Mouse (Mus musculus) T-helper 1 cell (primary cell): ENCODE data around the gene Lyz1.
"Not testable (repeated sequence)": the region's sequence is repeated elsewhere in the genome, so short reads cannot be mapped to it uniquely, and the experiment has no call there.

Experiments used
- in situ Hi-C: fragments of 300-600 bp; cut with MboI, MseI; formaldehyde crosslinking; loops from one replicate; pipeline ENCODE4 v1.15.1; 2025; ENCODE audit warnings: high pct_unique_total_duplicates

The Lyz1 gene

GRCm38 (mm10) chr10:117292671-117293070 lies at the start of gene Lyz1:
TSS of gene Lyz1 (minus strand) at chr10:117292868.
- in situ Hi-C loops: no loop called here

GRCm38 (mm10) chr10:117342406-117342805 lies 49.7 kb upstream of the Lyz1 start:
- in situ Hi-C loops: no loop called here

- in situ Hi-C loops: no loop called here
Observed at GRCm38 (mm10) chr10:117341029-117341428, 48.4 kb upstream of the Lyz1 start.

GRCm38 (mm10) chr10:117339241-117339640 lies 46.6 kb upstream of the Lyz1 start:
- in situ Hi-C loops: loop anchor here (5.0 kb wide), 1 partner anchor 67 kb away; no protein-coding TSS in a partner anchor

- in situ Hi-C loops: loop anchor here (5.0 kb wide), 1 partner anchor 66 kb away; no protein-coding TSS in a partner anchor
Observed at GRCm38 (mm10) chr10:117337946-117338345, 45.3 kb upstream of the Lyz1 start.

GRCm38 (mm10) chr10:117335649-117336048 lies 43.0 kb upstream of the Lyz1 start:
- in situ Hi-C loops: loop anchor here (5.0 kb wide), 1 partner anchor 63 kb away; no protein-coding TSS in a partner anchor

- in situ Hi-C loops: no loop called here
Observed at GRCm38 (mm10) chr10:117330521-117330920, 37.9 kb upstream of the Lyz1 start.

GRCm38 (mm10) chr10:117323782-117324181 lies 31.1 kb upstream of the Lyz1 start:
- in situ Hi-C loops: no loop called here

GRCm38 (mm10) chr10:117322630-117323029 lies 30.0 kb upstream of the Lyz1 start:
- in situ Hi-C loops: no loop called here

GRCm38 (mm10) chr10:117320571-117320981 lies 27.9 kb upstream of the Lyz1 start:
- in situ Hi-C loops: no loop called here

- in situ Hi-C loops: no loop called here
Observed at GRCm38 (mm10) chr10:117316391-117316790, 23.7 kb upstream of the Lyz1 start.

GRCm38 (mm10) chr10:117313133-117313532 lies 20.5 kb upstream of the Lyz1 start:
- in situ Hi-C loops: no loop called here

- in situ Hi-C loops: no loop called here
Observed at GRCm38 (mm10) chr10:117312168-117312567, 19.5 kb upstream of the Lyz1 start.

GRCm38 (mm10) chr10:117304371-117304770 lies 11.7 kb upstream of the Lyz1 start:
- in situ Hi-C loops: no loop called here

- in situ Hi-C loops: no loop called here
Observed at GRCm38 (mm10) chr10:117301688-117302087, 9.0 kb upstream of the Lyz1 start.

- in situ Hi-C loops: no loop called here
Observed at GRCm38 (mm10) chr10:117299901-117300520, 7.3 kb upstream of the Lyz1 start.

- in situ Hi-C loops: no loop called here
Observed at GRCm38 (mm10) chr10:117299106-117299505, 6.4 kb upstream of the Lyz1 start.

GRCm38 (mm10) chr10:117298336-117298735 lies 5.7 kb upstream of the Lyz1 start:
- in situ Hi-C loops: no loop called here

- in situ Hi-C loops: not testable (repeated sequence)
Observed at GRCm38 (mm10) chr10:117290936-117291335, 1.7 kb downstream of the Lyz1 start.

- in situ Hi-C loops: no loop called here
Observed at GRCm38 (mm10) chr10:117290046-117290870, 2.4 kb downstream of the Lyz1 start.

GRCm38 (mm10) chr10:117289034-117289505 lies 3.6 kb downstream of the Lyz1 start:
- in situ Hi-C loops: loop anchor here (10.0 kb wide), 1 partner anchor 1906 kb away; no protein-coding TSS in a partner anchor
